Mouse (Mus musculus) neural tube, embryonic 11.5 days (tissue): ENCODE results near the gene Rtn1. TPM values are rescaled to one million over a fixed set of nuclear protein-coding genes. Genes with fewer than 3 reads are reported as not detected.

Experiments used
- ATAC-seq: fragments of 200-750 bp; cut with Nextera tagmentation; 2 replicates; pipeline ENCODE4 v1.8.0; 2017; ENCODE audit warnings: moderate number of reproducible peaks, mild to moderate bottlenecking, moderate TSS enrichment, moderate library complexity; ENCODE audit not compliant: insufficient read depth, low FRiP score, low TSS enrichment
- DNase-seq: peaks from one replicate; pipeline ENCODE4 v3.0.0-alpha.2; 2015; ENCODE audit warnings: low spot score
- H3K27ac ChIP-seq: fragments of 300-500 bp; sonication (generic); 2 replicates; pipeline ENCODE4 v1.5.1; 2014; ENCODE audit warnings: low read depth, mild to moderate bottlenecking, low read length
- H3K27me3 ChIP-seq: fragments of 300-500 bp; sonication (generic); 2 replicates; pipeline ENCODE4 v1.6.1; 2014; ENCODE audit warnings: mild to moderate bottlenecking, low read length, mixed read lengths; ENCODE audit not compliant: control insufficient read depth, insufficient read depth
- H3K36me3 ChIP-seq: fragments of 300-500 bp; sonication (generic); 2 replicates; pipeline ENCODE4 v1.6.1; 2014; ENCODE audit warnings: mild to moderate bottlenecking, low read length, moderate library complexity, mixed read lengths; ENCODE audit not compliant: control insufficient read depth, insufficient read depth
- H3K4me1 ChIP-seq: fragments of 300-500 bp; sonication (generic); 2 replicates; pipeline ENCODE4 v1.6.1; 2014; ENCODE audit warnings: low read length, mixed read lengths; ENCODE audit not compliant: control insufficient read depth, insufficient read depth
- H3K4me2 ChIP-seq: fragments of 300-500 bp; sonication (generic); 2 replicates; pipeline ENCODE4 v1.6.1; 2014; ENCODE audit warnings: low read depth, mild to moderate bottlenecking, moderate library complexity
- H3K4me3 ChIP-seq: fragments of 300-500 bp; sonication (generic); 2 replicates; pipeline ENCODE4 v1.5.1; 2014; ENCODE audit warnings: low read depth, low read length
- H3K9ac ChIP-seq: fragments of 300-500 bp; sonication (generic); 2 replicates; pipeline ENCODE4 v1.6.1; 2014; ENCODE audit warnings: mild to moderate bottlenecking, low read length
- H3K9me3 ChIP-seq: fragments of 300-500 bp; sonication (generic); 2 replicates; pipeline ENCODE4 v1.6.1; 2016; ENCODE audit warnings: low read length; ENCODE audit not compliant: control insufficient read depth
- WGBS: fragments of 180-500 bp; shearing (Covaris S2); extraction: QIAGEN DNeasy Blood & Tissue Kit; methylation state at CpG from one replicate; pipeline ENCODE4 v1.1.7; 2014; 5-methylcytosine and 5-hydroxymethylcytosine counted together
- polyA plus RNA-seq: library from polyadenylated mRNA; unstranded; fragments of >200 nt; fragmentation: Nextera tagmentation; extraction: Ambion mirVana; gene quantifications from 2 replicates; pipeline ENCODE4 v1.2.1, GENCODE M21; 2014

The Rtn1 gene
- polyA plus RNA-seq, 1 experiment from 2014 or later = 504 TPM

- 58% methylated on average over 4 of the region's 4 CpGs for WGBS
Measured at GRCm38 (mm10) chr12:72422681-72423080, 13.8 kb upstream of the Rtn1 start.

GRCm38 (mm10) chr12:72417762-72418161 lies 8.9 kb upstream of the Rtn1 start:
- H3K27ac ChIP-seq = no peak overlapping the region
- H3K4me1 ChIP-seq = no peaks in the 10 kb centered on the region
- H3K9ac ChIP-seq = no peak overlapping the region
- ATAC-seq = no peak
- no peak overlapping the region for H3K4me3 ChIP-seq
- H3K4me2 ChIP-seq = no peak overlapping the region
- WGBS = 34% methylated on average over 3 of the region's 3 CpGs
- H3K27me3 ChIP-seq = no peaks in the 10 kb centered on the region
- DNase-seq = peak; percentile 36
- H3K9me3 ChIP-seq = no peaks in the 10 kb centered on the region
- H3K36me3 ChIP-seq = no peaks in the 10 kb centered on the region

More at GRCm38 (mm10) chr12:72422681-72423080, 13.8 kb upstream of the Rtn1 start:
- H3K9ac ChIP-seq = no peak overlapping the region
- no peak overlapping the region for H3K4me2 ChIP-seq
- DNase-seq (no peak), ATAC-seq (no peak)
- H3K27me3 ChIP-seq = no peaks in the 10 kb centered on the region
- H3K9me3 ChIP-seq = no peaks in the 10 kb centered on the region
- H3K4me1 ChIP-seq = no peaks in the 10 kb centered on the region
- no peaks in the 10 kb centered on the region for H3K36me3 ChIP-seq
- H3K4me3 ChIP-seq = no peak overlapping the region
- H3K27ac ChIP-seq = no peak overlapping the region

GRCm38 (mm10) chr12:72408111-72408891 lies 553 bp downstream of the Rtn1 start:
- H3K27ac ChIP-seq = 0 out of 2 replicates have a peak overlapping the region, but pooled peaks have one; percentile 14

GRCm38 (mm10) chr12:72407721-72408110 lies 1.1 kb downstream of the Rtn1 start:
- 1% methylated on average over 17 of the region's 17 CpGs for WGBS
- peak overlapping the region; percentile 79 for H3K9ac ChIP-seq
- no peaks in the 10 kb centered on the region for H3K9me3 ChIP-seq
- H3K4me3 ChIP-seq = peak overlapping the region; percentile 79
- ATAC-seq (no peak), DNase-seq (no peak)
- H3K27me3 ChIP-seq = 0 out of 2 replicates have a peak, but pooled peaks cover 2% of the 10 kb centered on the region
- H3K36me3 ChIP-seq = no peaks in the 10 kb centered on the region
- H3K4me1 ChIP-seq = peaks cover 8% of the 10 kb centered on the region; the same call in 1 of the 2 replicates
- peak overlapping the region; percentile 93 for H3K4me2 ChIP-seq
- H3K27ac ChIP-seq = no peak overlapping the region

More at GRCm38 (mm10) chr12:72408111-72408891, 553 bp downstream of the Rtn1 start:
- under 1% methylated on average over 53 of the region's 63 CpGs for WGBS
- ATAC-seq = peak; percentile 81
- Histone ChIP-seq H3K4me1 (peaks cover 8% of the 10 kb centered on the region; the same call in 1 of the 2 replicates), H3K9ac (peak overlapping the region; percentile 79), H3K4me3 (peak overlapping the region; percentile 79), H3K4me2 (peak overlapping the region; percentile 93), H3K27me3 (0 out of 2 replicates have a peak, but pooled peaks cover 2% of the 10 kb centered on the region), H3K36me3 (no peaks in the 10 kb centered on the region), H3K9me3 (no peaks in the 10 kb centered on the region)
- peak; percentile 75 for DNase-seq

GRCm38 (mm10) chr12:72407146-72407545 lies 1.7 kb downstream of the Rtn1 start:
- DNase-seq (no peak), ATAC-seq (0 out of 2 replicates have a peak, but pooled peaks have one; percentile 24)
- no peak overlapping the region for H3K9ac ChIP-seq
- 0 out of 2 replicates have a peak, but pooled peaks cover 2% of the 10 kb centered on the region for H3K27me3 ChIP-seq
- no peaks in the 10 kb centered on the region for H3K9me3 ChIP-seq
- no peak overlapping the region for H3K27ac ChIP-seq
- WGBS = 9% methylated on average over 11 of the region's 11 CpGs
- H3K4me1 ChIP-seq = peaks cover 8% of the 10 kb centered on the region; the same call in 1 of the 2 replicates
- peak overlapping the region; percentile 93 for H3K4me2 ChIP-seq
- H3K4me3 ChIP-seq = peak overlapping the region; percentile 79
- H3K36me3 ChIP-seq = no peaks in the 10 kb centered on the region

GRCm38 (mm10) chr12:72405031-72405430 lies 3.8 kb downstream of the Rtn1 start:
- no peak overlapping the region for H3K9ac ChIP-seq
- DNase-seq (no peak), ATAC-seq (no peak)
- no peaks in the 10 kb centered on the region for H3K36me3 ChIP-seq
- peaks cover 8% of the 10 kb centered on the region; the same call in 1 of the 2 replicates for H3K4me1 ChIP-seq
- 53% methylated on average over 5 of the region's 5 CpGs for WGBS
- H3K9me3 ChIP-seq = no peaks in the 10 kb centered on the region
- H3K4me3 ChIP-seq = no peak overlapping the region
- H3K4me2 ChIP-seq = no peak overlapping the region
- H3K27ac ChIP-seq = no peak overlapping the region
- H3K27me3 ChIP-seq = 0 out of 2 replicates have a peak, but pooled peaks cover 2% of the 10 kb centered on the region

- Histone ChIP-seq H3K4me2 (no peak overlapping the region), H3K27me3 (no peaks in the 10 kb centered on the region), H3K4me3 (no peak overlapping the region), H3K9me3 (no peaks in the 10 kb centered on the region), H3K4me1 (no peaks in the 10 kb centered on the region), H3K36me3 (no peaks in the 10 kb centered on the region), H3K9ac (no peak overlapping the region), H3K27ac (no peak overlapping the region)
- DNase-seq = no peak
- ATAC-seq = no peak
- WGBS = 64% methylated on average over 13 of the region's 13 CpGs
Measured at GRCm38 (mm10) chr12:72393046-72393805, 15.6 kb downstream of the Rtn1 start.

GRCm38 (mm10) chr12:72390346-72390745 lies 18.5 kb downstream of the Rtn1 start:
- H3K4me1 ChIP-seq = no peaks in the 10 kb centered on the region
- no peak overlapping the region for H3K27ac ChIP-seq
- 85% methylated on average over 2 of the region's 2 CpGs for WGBS
- no peak overlapping the region for H3K4me3 ChIP-seq
- no peak overlapping the region for H3K4me2 ChIP-seq
- no peaks in the 10 kb centered on the region for H3K27me3 ChIP-seq
- H3K9me3 ChIP-seq = no peaks in the 10 kb centered on the region
- H3K36me3 ChIP-seq = no peaks in the 10 kb centered on the region
- no peak for DNase-seq
- H3K9ac ChIP-seq = no peak overlapping the region
- ATAC-seq = no peak
